Comparison of ENCODE assay signal across 8 mouse cellular contexts in genomic region chr4:134950518-134951091, GRCm38 (mm10). TPM values are rescaled to one million over a fixed set of nuclear protein-coding genes. Genes with fewer than 3 reads are reported as not detected.
DNase-seq lines count a peak whose midpoint lies in the region; ATAC-seq and TF ChIP-seq lines count a peak whose summit lies in the region.

No protein-coding gene starts in this region.

- peak; percentile 53; the same call in 1 of the 2 replicates for ATAC-seq in heart, embryonic 13.5 days (ENCODE audit: extremely low read depth, insufficient number of reproducible peaks, low FRiP score, low TSS enrichment)
- ATAC-seq in heart, postnatal 0 days (ENCODE audit: insufficient read depth, low read depth): peak; percentile 87
- peak; percentile 90 for ATAC-seq in limb, embryonic 13.5 days (ENCODE audit: low FRiP score, low read depth)
- no peak for ATAC-seq in neural tube, embryonic 13.5 days (ENCODE audit: low read depth)

- peaks cover 36% of the 10 kb centered on the region for H3K27me3 ChIP-seq in heart, embryonic 13.5 days (replicated peaks)
- 0 out of 2 replicates have a peak, but pooled peaks cover 7% of the 10 kb centered on the region for H3K27me3 ChIP-seq in heart, postnatal 0 days (ENCODE audit: control insufficient read depth, insufficient read depth, low read length)
- peaks cover 26% of the 10 kb centered on the region for H3K27me3 ChIP-seq in limb, embryonic 13.5 days
- peaks cover 11% of the 10 kb centered on the region; the same call in 1 of the 2 replicates for H3K27me3 ChIP-seq in neural tube, embryonic 13.5 days

- peak; percentile 36; the same call in 1 of the 2 replicates for TF ChIP-seq EP300 in heart, postnatal 0 days (IDR thresholded peaks at IDR 0.05; ENCODE audit: low read depth)

- H3K4me2 ChIP-seq in heart, embryonic 13.5 days: peak overlapping the region; percentile 18; the same call in 1 of the 2 replicates
- no peak overlapping the region for H3K4me2 ChIP-seq in heart, postnatal 0 days (ENCODE audit: low read depth, low read length)
- H3K4me2 ChIP-seq in limb, embryonic 13.5 days (replicated peaks): no peak overlapping the region
- H3K4me2 ChIP-seq in neural tube, embryonic 13.5 days: no peak overlapping the region

- intact Hi-C loops in heart, postnatal 36 days (cut with DNase I): no loop called here

- 13% methylated on average over 11 of the region's 11 CpGs for WGBS in heart, embryonic 13.5 days
- 11% methylated on average over 11 of the region's 11 CpGs for WGBS in heart, postnatal 0 days
- 13% methylated on average over 11 of the region's 11 CpGs for whole genome bisulfite sequencing in limb, embryonic 13.5 days
- WGBS in neural tube, embryonic 13.5 days: 22% methylated on average over 11 of the region's 11 CpGs

- H3K9me3 ChIP-seq in heart, embryonic 13.5 days: no peaks in the 10 kb centered on the region
- H3K9me3 ChIP-seq in heart, postnatal 0 days (replicated peaks; ENCODE audit: control insufficient read depth, low read length): no peaks in the 10 kb centered on the region
- H3K9me3 ChIP-seq in limb, embryonic 13.5 days: no peaks in the 10 kb centered on the region
- H3K9me3 ChIP-seq in neural tube, embryonic 13.5 days: no peaks in the 10 kb centered on the region

- TF ChIP-seq CTCF in bone marrow macrophage, adult 2 months (IDR thresholded peaks at IDR 0.05; ENCODE audit: low read depth, low read length): no peak
- peak; percentile 55 for TF ChIP-seq CTCF in heart, postnatal 0 days (IDR thresholded peaks at IDR 0.05; ENCODE audit: low read depth)

- no peaks in the 10 kb centered on the region for H3K36me3 ChIP-seq in heart, embryonic 13.5 days
- no peaks in the 10 kb centered on the region for H3K36me3 ChIP-seq in heart, postnatal 0 days (replicated peaks; ENCODE audit: control insufficient read depth, insufficient read depth, low read length)
- H3K36me3 ChIP-seq in limb, embryonic 13.5 days: no peaks in the 10 kb centered on the region
- no peaks in the 10 kb centered on the region for H3K36me3 ChIP-seq in neural tube, embryonic 13.5 days

- no peak for DNase-seq in heart, postnatal 36 days
- peak; percentile 79 for DNase-seq in heart, postnatal 0 days (ENCODE audit: low spot score)
- no peak for DNase-seq in right cerebral cortex, adult 18-20 months
- no peak for DNase-seq in thymus, postnatal 10 days (ENCODE audit: low spot score in 2 of 2)

- no peak overlapping the region for H3K4me3 ChIP-seq in heart, embryonic 13.5 days
- no peak overlapping the region for H3K4me3 ChIP-seq in bone marrow macrophage, adult 2 months (ENCODE audit: insufficient read depth, low read length)
- no peak overlapping the region for H3K4me3 ChIP-seq in heart, postnatal 0 days (ENCODE audit: low read depth, low read length)
- no peak overlapping the region for H3K4me3 ChIP-seq in limb, embryonic 13.5 days
- H3K4me3 ChIP-seq in neural tube, embryonic 13.5 days: no peak overlapping the region

- H3K27ac ChIP-seq in heart, embryonic 13.5 days (replicated peaks): peak overlapping the region; percentile 87
- H3K27ac ChIP-seq in bone marrow macrophage, adult 2 months (ENCODE audit: insufficient read depth, low read depth, low read length): peak overlapping the region; percentile 44
- peak overlapping the region; percentile 52 for H3K27ac ChIP-seq in heart, postnatal 0 days (ENCODE audit: low read depth)
- peak overlapping the region; percentile 55; the same call in 1 of the 2 replicates for H3K27ac ChIP-seq in limb, embryonic 13.5 days
- peak overlapping the region; percentile 46; the same call in 1 of the 2 replicates for H3K27ac ChIP-seq in neural tube, embryonic 13.5 days (replicated peaks)

- peak overlapping the region; percentile 64 for H3K9ac ChIP-seq in heart, embryonic 13.5 days
- no peak overlapping the region for H3K9ac ChIP-seq in heart, postnatal 0 days (replicated peaks; ENCODE audit: low read depth, low read length)
- no peak overlapping the region for H3K9ac ChIP-seq in limb, embryonic 13.5 days
- no peak overlapping the region for H3K9ac ChIP-seq in neural tube, embryonic 13.5 days

- no peak for TF ChIP-seq POLR2A in bone marrow macrophage, adult 2 months (IDR thresholded peaks at IDR 0.05; ENCODE audit: borderline replicate concordance, low read depth, low read length)

- H3K4me1 ChIP-seq in heart, embryonic 13.5 days: peaks cover 25% of the 10 kb centered on the region
- peaks cover 6% of the 10 kb centered on the region for H3K4me1 ChIP-seq in bone marrow macrophage, adult 2 months (ENCODE audit: control insufficient read depth, insufficient read depth, low read length)
- no peaks in the 10 kb centered on the region for H3K4me1 ChIP-seq in heart, postnatal 0 days (ENCODE audit: control insufficient read depth, insufficient read depth)
- H3K4me1 ChIP-seq in limb, embryonic 13.5 days: peaks cover 24% of the 10 kb centered on the region
- peaks cover 25% of the 10 kb centered on the region for H3K4me1 ChIP-seq in neural tube, embryonic 13.5 days (replicated peaks)

RNA-seq across cellular contexts. Expression of gene Syf2, which starts 19.9 kb away (rescaled TPM):
- 53.0 and 55.6 TPM in 2 replicates for polyA plus RNA-seq in heart, embryonic 13.5 days (2015; fragmentation: Nextera tagmentation; extraction: Ambion mirVana)
- total RNA-seq in heart, postnatal 36 days (2021): 10 to 100 TPM; 56.1 to 65.6 TPM
- 97.3 and 97.6 TPM in 2 replicates for polyA plus RNA-seq in bone marrow macrophage, adult 2 months (2012; ENCODE audit: insufficient read depth, insufficient read length, missing spikeins)
- 19.5 and 31.1 TPM in 2 replicates for total RNA-seq in heart, postnatal 0 days (2014; rRNA removed; ENCODE audit: low replicate concordance)
- 66.8 and 73.3 TPM in 2 replicates for polyA plus RNA-seq in heart, postnatal 0 days (2015; fragmentation: Nextera tagmentation; extraction: Ambion mirVana)
- polyA plus RNA-seq in limb, embryonic 13.5 days (2015; fragmentation: Nextera tagmentation; extraction: Ambion mirVana): 73.4 and 75.5 TPM in 2 replicates
- 76.8 and 82.1 TPM in 2 replicates for polyA plus RNA-seq in neural tube, embryonic 13.5 days (2015; fragmentation: Nextera tagmentation; extraction: Ambion mirVana)

RNA-seq across cellular contexts. Expression of gene Rsrp1, which starts 27.2 kb away (rescaled TPM):
- 325 and 327 TPM in 2 replicates for polyA plus RNA-seq in heart, embryonic 13.5 days (2015; fragmentation: Nextera tagmentation; extraction: Ambion mirVana)
- total RNA-seq in heart, postnatal 36 days (2021): 100 to 1,000 TPM; 129 to 206 TPM
- polyA plus RNA-seq in bone marrow macrophage, adult 2 months (2012; ENCODE audit: insufficient read depth, insufficient read length, missing spikeins): 1,131 and 1,373 TPM in 2 replicates
- total RNA-seq in heart, postnatal 0 days (2014; rRNA removed; ENCODE audit: low replicate concordance): 80.5 and 85.8 TPM in 2 replicates
- 295 and 322 TPM in 2 replicates for polyA plus RNA-seq in heart, postnatal 0 days (2015; fragmentation: Nextera tagmentation; extraction: Ambion mirVana)
- 523 and 552 TPM in 2 replicates for polyA plus RNA-seq in limb, embryonic 13.5 days (2015; fragmentation: Nextera tagmentation; extraction: Ambion mirVana)
- polyA plus RNA-seq in neural tube, embryonic 13.5 days (2015; fragmentation: Nextera tagmentation; extraction: Ambion mirVana): 485 and 516 TPM in 2 replicates

RNA-seq across cellular contexts. Expression of gene Tmem50a, which starts 35.8 kb away (rescaled TPM):
- 132 and 149 TPM in 2 replicates for polyA plus RNA-seq in heart, embryonic 13.5 days (2015; fragmentation: Nextera tagmentation; extraction: Ambion mirVana)
- 10 to 100 TPM; 65.8 to 71.3 TPM for total RNA-seq in heart, postnatal 36 days (2021)
- polyA plus RNA-seq in bone marrow macrophage, adult 2 months (2012; ENCODE audit: insufficient read depth, insufficient read length, missing spikeins): 392 and 428 TPM in 2 replicates
- 111 and 117 TPM in 2 replicates for total RNA-seq in heart, postnatal 0 days (2014; rRNA removed; ENCODE audit: low replicate concordance)
- polyA plus RNA-seq in heart, postnatal 0 days (2015; fragmentation: Nextera tagmentation; extraction: Ambion mirVana): 160 and 171 TPM in 2 replicates
- polyA plus RNA-seq in limb, embryonic 13.5 days (2015; fragmentation: Nextera tagmentation; extraction: Ambion mirVana): 187 and 193 TPM in 2 replicates
- polyA plus RNA-seq in neural tube, embryonic 13.5 days (2015; fragmentation: Nextera tagmentation; extraction: Ambion mirVana): 224 and 230 TPM in 2 replicates
